Mouse (Mus musculus) splenic B cell, adult 2 months (primary cell): ENCODE data around the gene Gm21887.
"Not testable (repeated sequence)": the region's sequence is repeated elsewhere in the genome, so short reads cannot be mapped to it uniquely, and the experiment has no call there.

ENCODE experiments used
- DNase-seq: peaks from one replicate; pipeline ENCODE4 v3.0.0-alpha.2; 2011; ENCODE audit warnings: low read depth, low spot score
- H3K27me3 ChIP-seq: 2 replicates; pipeline ENCODE4 v1.6.1; 2012; ENCODE audit warnings: mild to moderate bottlenecking, low read length, moderate library complexity, mixed read lengths; ENCODE audit not compliant: control insufficient read depth, poor library complexity, insufficient read depth, severe bottlenecking
- H3K36me3 ChIP-seq: 2 replicates; pipeline ENCODE4 v1.6.1; 2012; ENCODE audit warnings: mild to moderate bottlenecking, low read length, moderate library complexity, mixed read lengths; ENCODE audit not compliant: control insufficient read depth, poor library complexity, insufficient read depth, severe bottlenecking

The Gm21887 gene

GRCm38 (mm10) chrX:170010581-170011528 is 1.4 kb downstream of the Gm21887 start:
- peak; percentile 100 for DNase-seq
- not testable (repeated sequence) for H3K27me3 ChIP-seq
- H3K36me3 ChIP-seq: peaks cover 10% of the 10 kb centered on the region

GRCm38 (mm10) chrX:170011529-170011879 is 2.0 kb downstream of the Gm21887 start:
- H3K36me3 ChIP-seq: peaks cover 10% of the 10 kb centered on the region
- DNase-seq, H3K27me3 ChIP-seq: not testable (repeated sequence)

GRCm38 (mm10) chrX:170013421-170013820 is 4.0 kb downstream of the Gm21887 start:
- not testable (repeated sequence) for H3K27me3 ChIP-seq, DNase-seq
- peaks cover 14% of the 10 kb centered on the region for H3K36me3 ChIP-seq

GRCm38 (mm10) chrX:170014038-170014437 is 4.6 kb downstream of the Gm21887 start:
- not testable (repeated sequence) for H3K27me3 ChIP-seq
- H3K36me3 ChIP-seq: peaks cover 18% of the 10 kb centered on the region
- DNase-seq: peak; percentile 71

GRCm38 (mm10) chrX:170015883-170016282 is 6.4 kb downstream of the Gm21887 start:
- H3K27me3 ChIP-seq, DNase-seq: not testable (repeated sequence)
- peaks cover 24% of the 10 kb centered on the region for H3K36me3 ChIP-seq

GRCm38 (mm10) chrX:170017333-170018245 is 8.1 kb downstream of the Gm21887 start:
- peak; percentile 94 for DNase-seq

GRCm38 (mm10) chrX:170018571-170019218 is 9.2 kb downstream of the Gm21887 start:
- not testable (repeated sequence) for H3K27me3 ChIP-seq
- peak; percentile 85 for DNase-seq
- H3K36me3 ChIP-seq: peaks cover 23% of the 10 kb centered on the region

More at GRCm38 (mm10) chrX:170017333-170018245, 8.1 kb downstream of the Gm21887 start:
- peaks cover 23% of the 10 kb centered on the region for H3K36me3 ChIP-seq
- H3K27me3 ChIP-seq: not testable (repeated sequence)

- peak; percentile 65 for DNase-seq
- not testable (repeated sequence) for H3K27me3 ChIP-seq
- peaks cover 23% of the 10 kb centered on the region for H3K36me3 ChIP-seq
Measured at GRCm38 (mm10) chrX:170019219-170019953, 9.9 kb downstream of the Gm21887 start.

- peak; percentile 97 for DNase-seq
Measured at GRCm38 (mm10) chrX:170019954-170020689, 10.7 kb downstream of the Gm21887 start.

GRCm38 (mm10) chrX:170020690-170021050 is 11.2 kb downstream of the Gm21887 start:
- peak; percentile 98 for DNase-seq
- H3K27me3 ChIP-seq: not testable (repeated sequence)
- peaks cover 23% of the 10 kb centered on the region for H3K36me3 ChIP-seq

More at GRCm38 (mm10) chrX:170019954-170020689, 10.7 kb downstream of the Gm21887 start:
- H3K27me3 ChIP-seq: not testable (repeated sequence)
- peaks cover 23% of the 10 kb centered on the region for H3K36me3 ChIP-seq

- DNase-seq, H3K27me3 ChIP-seq: not testable (repeated sequence)
- H3K36me3 ChIP-seq: peaks cover 23% of the 10 kb centered on the region
Measured at GRCm38 (mm10) chrX:170021205-170021604, 11.7 kb downstream of the Gm21887 start.

- H3K36me3 ChIP-seq: peaks cover 23% of the 10 kb centered on the region
- not testable (repeated sequence) for H3K27me3 ChIP-seq
- DNase-seq: peak; percentile 91
Measured at GRCm38 (mm10) chrX:170021750-170022461, 12.4 kb downstream of the Gm21887 start.
